Mouse (Mus musculus) myocyte (in vitro differentiated cells): Measurements from ENCODE around the gene Rabep1. TPM values are rescaled to one million over a fixed set of nuclear protein-coding genes. Genes with fewer than 3 reads are reported as not detected.

Experiments used
- H3K27me3 ChIP-seq: one replicate; pipeline ENCODE4 v1.6.1; 2011; ENCODE audit not compliant: control insufficient read depth, insufficient read depth, insufficient read length
- H3K36me3 ChIP-seq: one replicate; pipeline ENCODE4 v1.6.1; 2011; ENCODE audit not compliant: control insufficient read depth, insufficient read depth
- H3K4me2 ChIP-seq: one replicate; pipeline ENCODE4 v1.6.1; 2011; ENCODE audit warnings: low read depth, control low read depth
- H3K4me3 ChIP-seq: one replicate; pipeline ENCODE4 v1.5.1; 2011; ENCODE audit warnings: mild to moderate bottlenecking, control low read depth, moderate library complexity
- H3K79me2 ChIP-seq: one replicate; pipeline ENCODE4 v1.6.1; 2011; ENCODE audit not compliant: control insufficient read depth, insufficient read depth
- H3ac ChIP-seq: one replicate; pipeline ENCODE4 v1.6.1; 2011; ENCODE audit not compliant: control insufficient read depth, insufficient read length
- CEBPB ChIP-seq: IDR thresholded peaks from 2 replicates; pipeline ENCODE4 v1.6.1; 2011; ENCODE audit warnings: mild to moderate bottlenecking, moderate library complexity; ENCODE audit not compliant: poor library complexity, insufficient read depth, severe bottlenecking
- E2F4 ChIP-seq: IDR thresholded peaks from one replicate; pipeline ENCODE4 v1.6.1; 2011; ENCODE audit warnings: mild to moderate bottlenecking, control low read depth, moderate library complexity; ENCODE audit not compliant: insufficient read depth
- MAX ChIP-seq: IDR thresholded peaks from one replicate; pipeline ENCODE4 v1.6.1; 2011; ENCODE audit warnings: low read depth, mild to moderate bottlenecking, control low read depth
- MYOD1 ChIP-seq, 3 experiments: IDR thresholded peaks; one replicate each; pipeline ENCODE4 v1.6.1; 2011; ENCODE audit warnings: control low read depth in 2 of 3, low read depth in 2 of 3, mild to moderate bottlenecking in 2 of 3, moderate library complexity in 1 of 3; ENCODE audit not compliant: insufficient read length in 2 of 3, control insufficient read depth in 1 of 3
- MYOG ChIP-seq, 3 experiments: IDR thresholded peaks; one replicate each; pipeline ENCODE4 v1.6.1; 2011; ENCODE audit warnings: control low read depth in 2 of 3, low read depth in 2 of 3, mild to moderate bottlenecking in 2 of 3; ENCODE audit not compliant: insufficient read length in 2 of 3, control insufficient read depth in 1 of 3, insufficient read depth in 1 of 3
- POLR2A ChIP-seq: IDR thresholded peaks from one replicate; pipeline ENCODE4 v1.6.1; 2011; ENCODE audit warnings: low read depth, mild to moderate bottlenecking, control low read depth, moderate library complexity; ENCODE audit not compliant: insufficient read length
- POLR2AphosphoS2 ChIP-seq: IDR thresholded peaks from one replicate; pipeline ENCODE4 v1.6.1; 2011; ENCODE audit warnings: low read depth, control low read depth; ENCODE audit not compliant: insufficient read length
- REST ChIP-seq: IDR thresholded peaks from one replicate; pipeline ENCODE4 v1.6.1; 2011; ENCODE audit warnings: mild to moderate bottlenecking, control low read depth, moderate library complexity; ENCODE audit not compliant: insufficient read depth, insufficient read length
- SRF ChIP-seq: IDR thresholded peaks from one replicate; pipeline ENCODE4 v1.6.1; 2011; ENCODE audit warnings: low read depth; ENCODE audit not compliant: control insufficient read depth, insufficient read length
- TCF12 ChIP-seq: IDR thresholded peaks from one replicate; pipeline ENCODE4 v1.6.1; 2011; ENCODE audit warnings: mild to moderate bottlenecking, control low read depth; ENCODE audit not compliant: poor library complexity, insufficient read depth, severe bottlenecking
- TCF3 ChIP-seq: IDR thresholded peaks from one replicate; pipeline ENCODE4 v1.6.1; 2011; ENCODE audit warnings: low read depth, control low read depth; ENCODE audit not compliant: insufficient read length
- USF1 ChIP-seq: IDR thresholded peaks from one replicate; pipeline ENCODE4 v1.6.1; 2011; ENCODE audit warnings: low read depth, mild to moderate bottlenecking, control low read depth, moderate library complexity
- polyA plus RNA-seq: library from polyadenylated mRNA; unstranded; fragments of >200 nt; fragmentation: generic; extraction: Trizol; gene quantifications from one replicate; pipeline ENCODE4 v1.2.1, GENCODE M21; 2012; ENCODE audit warnings: missing spikeins

Gene Rabep1
- polyA plus RNA-seq, 1 experiment: 16.1 TPM

DNA sequence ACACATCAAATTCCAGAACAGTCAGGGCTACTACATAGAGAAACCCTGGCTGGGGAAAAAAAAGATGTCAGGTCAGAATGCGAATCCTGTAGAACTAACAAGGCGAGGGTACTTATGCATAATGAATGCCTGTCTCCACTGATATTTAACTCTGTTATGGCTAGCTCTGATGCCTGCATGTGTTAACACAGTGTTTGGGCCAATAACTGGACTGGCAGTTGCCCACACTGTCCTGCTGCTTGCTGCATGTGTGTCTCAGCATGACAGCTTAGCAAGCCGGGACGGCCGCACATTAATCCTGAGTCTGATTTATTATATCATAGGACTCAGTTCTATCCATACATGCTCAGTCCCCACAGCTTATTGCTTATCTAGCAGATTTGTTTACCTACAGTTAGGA lies 33.5 kb upstream of the Rabep1 start:
- no peak overlapping the region for H3ac ChIP-seq
- no peaks in the 10 kb centered on the region for H3K36me3 ChIP-seq
- no peak overlapping the region for H3K4me3 ChIP-seq
- H3K27me3 ChIP-seq: no peaks in the 10 kb centered on the region
- no peaks in the 10 kb centered on the region for H3K79me2 ChIP-seq
- TF ChIP-seq POLR2A: no peak
- no peak for TF ChIP-seq POLR2AphosphoS2
- no peak for TF ChIP-seq REST
- TF ChIP-seq SRF: no peak
- TF ChIP-seq USF1: no peak
- no peak for TF ChIP-seq TCF12
- TF ChIP-seq MYOD1 (IDR thresholded peaks at IDR 0.05; ENCODE audit: control insufficient read depth in 1 of 3, insufficient read length in 2 of 3, low read depth in 2 of 3): no peak
- TF ChIP-seq MAX: no peak
- no peak for TF ChIP-seq MYOG (IDR thresholded peaks at IDR 0.05; ENCODE audit: control insufficient read depth in 1 of 3, insufficient read depth in 1 of 3, insufficient read length in 2 of 3, low read depth in 2 of 3)
- TF ChIP-seq TCF3: no peak
- TF ChIP-seq E2F4: no peak
- no peak for TF ChIP-seq CEBPB
- no peak overlapping the region for H3K4me2 ChIP-seq

DNA sequence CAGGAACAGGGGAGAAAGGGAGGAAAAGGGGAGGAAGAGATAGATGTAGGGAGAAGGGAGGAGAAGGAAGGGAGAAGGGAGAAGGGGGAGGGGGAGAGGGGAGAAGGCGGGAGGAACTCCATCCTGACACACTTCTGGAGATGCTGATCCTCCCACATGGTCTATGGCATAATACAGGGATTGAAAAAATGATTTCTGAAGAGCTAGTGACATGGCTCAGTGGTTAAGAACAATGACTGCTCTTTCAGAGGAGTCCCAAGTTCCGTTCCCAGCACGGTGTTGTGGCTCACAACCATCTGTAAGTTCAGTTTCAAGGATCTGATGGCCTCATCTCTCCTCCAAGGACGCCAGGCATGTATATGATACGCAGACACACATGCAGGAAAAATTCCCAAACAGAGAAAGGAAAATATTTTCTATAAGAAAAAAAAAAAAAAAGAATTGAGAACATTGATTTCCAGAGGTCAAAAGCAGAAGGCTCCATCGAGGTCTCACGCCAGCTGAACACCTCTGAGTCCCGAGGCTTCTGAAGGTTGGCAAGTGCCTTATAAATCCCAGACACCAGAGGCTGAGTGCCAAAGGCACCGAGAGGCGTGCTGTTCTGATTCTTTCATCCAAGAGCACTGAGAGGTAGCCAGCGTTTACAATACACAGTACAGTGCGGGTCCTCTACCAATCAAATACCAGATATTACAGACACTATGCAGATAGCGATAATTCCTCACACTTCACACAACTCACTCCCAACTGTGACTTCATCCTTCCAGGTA lies 32.9 kb upstream of the Rabep1 start:
- no peak overlapping the region for H3K4me3 ChIP-seq
- no peak overlapping the region for H3K4me2 ChIP-seq
- H3K36me3 ChIP-seq: no peaks in the 10 kb centered on the region
- no peak for TF ChIP-seq MYOD1 (IDR thresholded peaks at IDR 0.05; ENCODE audit: control insufficient read depth in 1 of 3, insufficient read length in 2 of 3, low read depth in 2 of 3)
- no peak for TF ChIP-seq E2F4
- TF ChIP-seq CEBPB: no peak
- TF ChIP-seq REST: no peak
- no peak for TF ChIP-seq USF1
- TF ChIP-seq POLR2AphosphoS2: no peak
- TF ChIP-seq SRF: no peak
- TF ChIP-seq POLR2A: no peak
- no peak for TF ChIP-seq TCF3
- TF ChIP-seq TCF12: no peak
- no peak for TF ChIP-seq MYOG (IDR thresholded peaks at IDR 0.05; ENCODE audit: control insufficient read depth in 1 of 3, insufficient read depth in 1 of 3, insufficient read length in 2 of 3, low read depth in 2 of 3)
- no peak for TF ChIP-seq MAX
- H3K79me2 ChIP-seq: no peaks in the 10 kb centered on the region
- H3ac ChIP-seq: no peak overlapping the region
- H3K27me3 ChIP-seq: no peaks in the 10 kb centered on the region

DNA sequence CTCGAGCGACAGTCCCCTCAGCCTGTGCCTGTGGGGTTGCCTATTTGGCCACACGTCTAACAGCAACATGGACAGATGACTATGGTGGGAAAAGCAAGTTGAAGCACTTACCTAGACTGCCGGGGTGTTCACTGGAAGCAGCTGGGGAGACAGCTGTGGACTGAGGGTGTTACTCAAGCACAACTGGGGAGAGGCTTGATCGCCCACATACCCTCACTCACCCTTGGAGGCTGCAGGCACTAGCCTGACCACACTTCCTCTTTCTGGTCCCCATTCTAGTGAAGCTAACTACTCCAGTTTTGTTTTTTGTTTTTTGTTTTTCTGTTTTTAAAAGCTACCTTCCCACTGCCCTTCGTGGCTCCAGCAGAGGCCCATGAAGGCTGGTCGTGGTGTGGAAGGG lies 32.2 kb upstream of the Rabep1 start, which contains the start of gene Scimp:
Gene Scimp, minus strand, starts transcription at position 222 of the 400 bp plus-strand sequence.
- no peak within 1 kb of the TSS for H3K4me2 ChIP-seq
- H3K79me2 ChIP-seq: no peaks in the 10 kb centered on the region
- no peak within 1 kb of the TSS for H3ac ChIP-seq
- no peak for TF ChIP-seq MAX
- no peak for TF ChIP-seq CEBPB
- TF ChIP-seq MYOD1 (IDR thresholded peaks at IDR 0.05; ENCODE audit: control insufficient read depth in 1 of 3, insufficient read length in 2 of 3, low read depth in 2 of 3): peak in 1 of 3 experiments; percentile 57
- peak in 1 of 3 experiments; percentile 39 for TF ChIP-seq MYOG (IDR thresholded peaks at IDR 0.05; ENCODE audit: control insufficient read depth in 1 of 3, insufficient read depth in 1 of 3, insufficient read length in 2 of 3, low read depth in 2 of 3)
- no peak within 1 kb of the TSS for H3K4me3 ChIP-seq
- no peaks in the 10 kb centered on the region for H3K27me3 ChIP-seq
- no peaks in the 10 kb centered on the region for H3K36me3 ChIP-seq

DNA sequence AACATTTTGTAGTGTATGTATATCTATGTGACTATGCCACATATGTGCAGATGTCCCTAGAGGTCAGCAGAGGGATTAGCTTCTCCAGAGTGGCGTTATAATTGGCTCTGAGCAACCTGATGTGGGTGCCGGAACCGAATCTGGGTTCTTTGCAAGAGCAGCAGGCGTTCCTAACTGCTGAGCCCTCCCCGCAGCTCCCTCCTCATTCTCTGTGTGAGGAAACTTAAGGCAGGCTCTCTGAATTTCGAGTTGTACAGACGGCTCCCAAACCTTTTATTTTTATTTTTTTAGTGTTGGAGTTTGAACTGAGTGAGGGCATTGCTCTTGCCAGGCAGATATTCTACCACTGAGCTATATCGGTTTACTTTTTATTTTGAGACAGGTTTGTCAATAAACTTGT lies 29.5 kb upstream of the Rabep1 start:
- no peak overlapping the region for H3ac ChIP-seq
- H3K4me2 ChIP-seq: no peak overlapping the region
- H3K27me3 ChIP-seq: no peaks in the 10 kb centered on the region
- no peaks in the 10 kb centered on the region for H3K79me2 ChIP-seq
- TF ChIP-seq CEBPB (no peak), MYOD1 (IDR thresholded peaks at IDR 0.05; ENCODE audit: control insufficient read depth in 1 of 3, insufficient read length in 2 of 3, low read depth in 2 of 3) (no peak), USF1 (no peak), REST (no peak), SRF (no peak), POLR2AphosphoS2 (no peak), TCF3 (no peak), POLR2A (no peak), MYOG (IDR thresholded peaks at IDR 0.05; ENCODE audit: control insufficient read depth in 1 of 3, insufficient read depth in 1 of 3, insufficient read length in 2 of 3, low read depth in 2 of 3) (no peak)
- no peak overlapping the region for H3K4me3 ChIP-seq
- H3K36me3 ChIP-seq: no peaks in the 10 kb centered on the region

DNA sequence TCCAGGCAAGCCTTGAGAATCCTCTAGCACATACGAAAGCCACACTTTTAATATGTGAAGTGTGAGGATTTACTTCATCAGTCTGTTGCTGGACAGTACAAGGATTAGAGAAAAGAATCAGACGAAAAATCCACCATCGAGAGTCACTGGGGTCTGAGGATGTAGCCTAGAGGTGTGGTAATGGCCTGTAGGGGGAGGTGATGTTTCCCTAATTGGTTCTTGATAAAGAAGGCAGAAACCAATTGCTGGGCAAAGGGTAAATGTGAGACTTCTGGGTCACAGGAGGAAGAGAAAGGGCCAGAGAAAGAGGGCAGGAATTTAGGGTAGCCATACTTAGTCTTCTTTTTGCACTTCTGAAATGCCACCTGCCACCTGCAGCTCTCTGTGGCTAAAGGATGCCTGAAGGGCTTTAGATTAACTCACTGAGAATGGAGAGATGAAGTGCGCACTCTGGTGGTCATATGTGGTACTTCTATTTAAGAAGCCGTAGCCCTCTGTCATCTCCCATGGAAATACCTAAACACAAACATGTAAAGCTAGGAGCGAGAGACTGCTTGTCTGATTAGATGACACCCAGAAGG lies 29.0 kb upstream of the Rabep1 start:
- Histone ChIP-seq H3K79me2 (no peaks in the 10 kb centered on the region), H3K27me3 (no peaks in the 10 kb centered on the region), H3K4me3 (no peak overlapping the region), H3K4me2 (no peak overlapping the region), H3ac (no peak overlapping the region), H3K36me3 (no peaks in the 10 kb centered on the region)
- no peak for TF ChIP-seq REST
